Mouse (Mus musculus): Measurements from ENCODE around the gene Orm3.

The Orm3 gene

GRCm38 (mm10) chr4:63355877-63356665, at the start of gene Orm3:
Orm3 (plus strand) TSS chr4:63356162.
- no peak for DNase-seq (ENCODE audit: extremely low spot score, low spot score)

GRCm38 (mm10) chr4:63307175-63308062, 48.5 kb upstream of the Orm3 start:
- DNase-seq (ENCODE audit: extremely low spot score, low spot score): peak; percentile 88

GRCm38 (mm10) chr4:63308316-63308715, 47.6 kb upstream of the Orm3 start:
- no peak for DNase-seq (ENCODE audit: extremely low spot score, low spot score)

GRCm38 (mm10) chr4:63310247-63310855, 45.6 kb upstream of the Orm3 start:
- DNase-seq (ENCODE audit: extremely low spot score, low spot score): no peak

GRCm38 (mm10) chr4:63311426-63311825, 44.5 kb upstream of the Orm3 start:
- DNase-seq (ENCODE audit: extremely low spot score, low spot score): no peak

GRCm38 (mm10) chr4:63314063-63314462, 41.9 kb upstream of the Orm3 start:
- no peak for DNase-seq (ENCODE audit: extremely low spot score, low spot score)

- no peak for DNase-seq (ENCODE audit: extremely low spot score, low spot score)
These were observed 39.8 kb upstream of the Orm3 start for GRCm38 (mm10) chr4:63316076-63316746.

- peak; percentile 57 for DNase-seq (ENCODE audit: extremely low spot score, low spot score)
These were observed 36.4 kb upstream of the Orm3 start for GRCm38 (mm10) chr4:63319566-63319965.

GRCm38 (mm10) chr4:63323275-63323815, 32.6 kb upstream of the Orm3 start:
- DNase-seq (ENCODE audit: extremely low spot score, low spot score): no peak

GRCm38 (mm10) chr4:63333403-63333802, 22.6 kb upstream of the Orm3 start:
- no peak for DNase-seq (ENCODE audit: extremely low spot score, low spot score)

GRCm38 (mm10) chr4:63338414-63339076, 17.4 kb upstream of the Orm3 start:
- no peak for DNase-seq (ENCODE audit: extremely low spot score, low spot score)

GRCm38 (mm10) chr4:63342491-63342890, 13.5 kb upstream of the Orm3 start:
- DNase-seq (ENCODE audit: extremely low spot score, low spot score): no peak

GRCm38 (mm10) chr4:63343608-63344007, 12.4 kb upstream of the Orm3 start:
- no peak for DNase-seq (ENCODE audit: extremely low spot score, low spot score)

- DNase-seq (ENCODE audit: extremely low spot score, low spot score): no peak
These were observed 11.7 kb upstream of the Orm3 start, which contains the start of gene Orm1 for GRCm38 (mm10) chr4:63344295-63344694. Orm1 (plus strand) TSS chr4:63344560.

- no peak for DNase-seq (ENCODE audit: extremely low spot score, low spot score)
These were observed 10.7 kb upstream of the Orm3 start for GRCm38 (mm10) chr4:63345261-63345660.

- no peak for DNase-seq (ENCODE audit: extremely low spot score, low spot score)
These were observed 9.3 kb upstream of the Orm3 start for GRCm38 (mm10) chr4:63346659-63347058.

GRCm38 (mm10) chr4:63348524-63348923, 7.4 kb upstream of the Orm3 start:
- no peak for DNase-seq (ENCODE audit: extremely low spot score, low spot score)

- DNase-seq (ENCODE audit: extremely low spot score, low spot score): no peak
These were observed 1.1 kb downstream of the Orm3 start for GRCm38 (mm10) chr4:63356981-63357570.

GRCm38 (mm10) chr4:63359861-63360260, 3.9 kb downstream of the Orm3 start:
- DNase-seq (ENCODE audit: extremely low spot score, low spot score): no peak

GRCm38 (mm10) chr4:63362150-63362549, 6.2 kb downstream of the Orm3 start, which contains the start of gene Orm2:
Orm2 (plus strand) TSS chr4:63362449.
- DNase-seq (ENCODE audit: extremely low spot score, low spot score): no peak
